ENCODE assay signal across 38 mouse cellular contexts in genomic region chr6:87150471-87150870, GRCm38 (mm10). TPM values are rescaled to one million over a fixed set of nuclear protein-coding genes. Genes with fewer than 3 reads are reported as not detected.
"Had no signal": no experiment of that assay in that cellular context is flagged by ENCODE, and none has a peak within 500 bp of the region (broad histone marks: within the 10 kb centered on the region; RNA-seq: fewer than 3 reads in every experiment).

No protein-coding gene starts in this region.

- H3K27me3 ChIP-seq: heart, embryonic 12.5 days; heart, embryonic 15.5 days; hindbrain, embryonic 12.5 days; intestine, embryonic 15.5 days; kidney, embryonic 15.5 days; limb, embryonic 13.5 days; limb, embryonic 15.5 days; liver, embryonic 12.5 days had no signal

- H3K4me1 ChIP-seq: intestine, embryonic 15.5 days had no signal

- DNase-seq: gastrocnemius, postnatal 25 days; heart, adult 18-20 months; heart, postnatal 4 days; kidney, adult 11 months; kidney, adult 2 months; kidney, adult 9 months; kidney, postnatal 14 days; kidney, postnatal 36 days; layer of hippocampus, adult 9-11 months; layer of hippocampus, postnatal 36 days; left cerebral cortex, postnatal 4 days had no signal

- H3K9ac ChIP-seq: heart, embryonic 12.5 days; heart, embryonic 15.5 days; hindbrain, embryonic 12.5 days; hindbrain, embryonic 14.5 days; intestine, embryonic 15.5 days; kidney, embryonic 15.5 days; limb, embryonic 13.5 days; limb, embryonic 15.5 days; liver, embryonic 12.5 days; liver, embryonic 14.5 days had no signal

- H3K4me3 ChIP-seq: heart, embryonic 10.5 days; heart, embryonic 12.5 days; heart, embryonic 15.5 days; hindbrain, embryonic 10.5 days; hindbrain, embryonic 12.5 days; intestine, embryonic 15.5 days; kidney, embryonic 15.5 days; limb, embryonic 13.5 days; limb, embryonic 15.5 days; liver, embryonic 12.5 days had no signal

- H3K4me2 ChIP-seq: heart, embryonic 12.5 days; heart, embryonic 15.5 days; hindbrain, embryonic 12.5 days; hindbrain, embryonic 14.5 days; intestine, embryonic 15.5 days; kidney, embryonic 15.5 days; limb, embryonic 13.5 days; limb, embryonic 15.5 days; liver, embryonic 12.5 days had no signal

- H3K9me3 ChIP-seq: heart, embryonic 10.5 days; heart, embryonic 12.5 days; heart, embryonic 15.5 days; hindbrain, embryonic 10.5 days; hindbrain, embryonic 12.5 days; intestine, embryonic 15.5 days; kidney, embryonic 15.5 days; limb, embryonic 13.5 days; limb, embryonic 15.5 days; liver, embryonic 12.5 days had no signal

- H3K36me3 ChIP-seq: heart, embryonic 10.5 days; heart, embryonic 12.5 days; heart, embryonic 15.5 days; hindbrain, embryonic 10.5 days; hindbrain, embryonic 12.5 days; intestine, embryonic 15.5 days; kidney, embryonic 15.5 days; liver, embryonic 12.5 days had no signal

- ATAC-seq: hindbrain, embryonic 16.5 days; inflammation-experienced regulatory T-cells, adult 6 months; intestine, embryonic 15.5 days; liver, embryonic 12.5 days had no signal

- H3K27ac ChIP-seq: heart, embryonic 10.5 days; heart, embryonic 15.5 days; hindbrain, embryonic 10.5 days; hindbrain, embryonic 12.5 days; hindbrain, embryonic 14.5 days; intestine, embryonic 15.5 days; kidney, embryonic 15.5 days; kidney, postnatal 0 days; limb, embryonic 13.5 days; liver, embryonic 12.5 days; liver, embryonic 14.5 days had no signal

RNA-seq across cellular contexts. Expression of gene D6Ertd527e, which starts 45.9 kb away (rescaled TPM):
- total RNA-seq: gastrocnemius, adult 18-20 months; gastrocnemius, adult 8-10 months; gastrocnemius, postnatal 25 days; granulocyte monocyte progenitor cell, adult 5-6 weeks; heart, adult 18-20 months; heart, postnatal 25 days; heart, postnatal 4 days; layer of hippocampus, adult 18-20 months; layer of hippocampus, adult 8-10 months; layer of hippocampus, postnatal 14 days; layer of hippocampus, postnatal 36 days; left cerebral cortex, adult 18-20 months; left cerebral cortex, postnatal 10 days; left cerebral cortex, postnatal 25 days; liver, adult 2 months had no signal
- polyA plus RNA-seq: heart, embryonic 10.5 days; liver, adult 2 months; liver, embryonic 16.5 days had no signal
